Mouse (Mus musculus) midbrain, embryonic 12.5 days (tissue): ENCODE measurements around the gene Ndufs8. TPM values are rescaled to one million over a fixed set of nuclear protein-coding genes. Genes with fewer than 3 reads are reported as not detected.

Experiments used
- ATAC-seq: fragments of 200-750 bp; cut with Nextera tagmentation; 2 replicates; pipeline ENCODE4 v1.8.0; 2017; ENCODE audit warnings: low read depth, moderate TSS enrichment, moderate library complexity; ENCODE audit not compliant: low FRiP score
- H3K27ac ChIP-seq: fragments of 300-500 bp; sonication (generic); replicated peaks from 2 replicates; pipeline ENCODE4 v1.5.1; 2016; ENCODE audit warnings: mild to moderate bottlenecking
- H3K27me3 ChIP-seq: fragments of 300-500 bp; sonication (generic); 2 replicates; pipeline ENCODE4 v1.6.1; 2016; ENCODE audit warnings: mild to moderate bottlenecking
- H3K36me3 ChIP-seq: fragments of 300-500 bp; sonication (generic); 2 replicates; pipeline ENCODE4 v1.6.1; 2016
- H3K4me1 ChIP-seq: fragments of 300-500 bp; sonication (generic); 2 replicates; pipeline ENCODE4 v1.6.1; 2016
- H3K4me2 ChIP-seq: fragments of 300-500 bp; sonication (generic); replicated peaks from 2 replicates; pipeline ENCODE4 v1.6.1; 2016; ENCODE audit warnings: mild to moderate bottlenecking, moderate library complexity
- H3K4me3 ChIP-seq: fragments of 300-500 bp; sonication (generic); 2 replicates; pipeline ENCODE4 v1.5.1; 2016; ENCODE audit warnings: mild to moderate bottlenecking
- H3K9ac ChIP-seq: fragments of 300-500 bp; sonication (generic); replicated peaks from 2 replicates; pipeline ENCODE4 v1.6.1; 2016; ENCODE audit warnings: mild to moderate bottlenecking, moderate library complexity
- H3K9me3 ChIP-seq: fragments of 300-500 bp; sonication (generic); 2 replicates; pipeline ENCODE4 v1.6.1; 2016; ENCODE audit warnings: mild to moderate bottlenecking
- WGBS: fragments of 180-500 bp; shearing (Covaris S2); methylation state at CpG from one replicate; pipeline ENCODE4 v1.1.7; 2016; 5-methylcytosine and 5-hydroxymethylcytosine counted together
- polyA plus RNA-seq: library from polyadenylated mRNA; unstranded; fragments of >200 nt; fragmentation: Nextera tagmentation; extraction: Ambion mirVana; gene quantifications from 2 replicates; pipeline ENCODE4 v1.2.1, GENCODE M21; 2016

Gene Ndufs8
- polyA plus RNA-seq, 1 experiment from 2014 or later = 210 TPM

DNA sequence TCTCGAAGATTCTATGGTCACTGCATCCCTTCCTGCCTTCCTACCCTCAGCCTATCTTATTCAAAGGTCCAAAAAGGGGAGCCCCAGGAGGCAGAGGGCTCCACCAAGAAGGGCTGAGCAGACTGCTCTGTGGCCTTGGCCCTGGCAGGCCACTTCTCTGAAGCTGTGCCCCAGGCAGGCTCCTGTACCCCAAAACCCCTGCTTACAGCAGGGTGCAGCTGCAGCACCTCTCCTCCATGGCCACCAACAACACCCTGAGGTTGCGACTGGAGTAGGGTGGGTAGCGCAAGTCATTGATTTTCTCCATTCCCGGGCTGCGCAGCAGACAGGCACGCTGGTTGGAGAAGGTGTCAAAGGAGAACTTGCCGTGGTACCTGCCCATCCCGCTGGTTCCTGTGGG is 1.1 kb upstream of the Ndufs8 start:
- peaks cover 17% of the 10 kb centered on the region for H3K4me1 ChIP-seq
- H3K27ac ChIP-seq = no peak overlapping the region
- peak overlapping the region; percentile 72 for H3K4me3 ChIP-seq
- peaks cover 26% of the 10 kb centered on the region for H3K36me3 ChIP-seq
- H3K4me2 ChIP-seq = peak overlapping the region; percentile 74
- no peak for ATAC-seq
- no peaks in the 10 kb centered on the region for H3K27me3 ChIP-seq
- 90% methylated on average over 8 of the region's 8 CpGs for WGBS
- peak overlapping the region; percentile 61; the same call in 1 of the 2 replicates for H3K9ac ChIP-seq
- H3K9me3 ChIP-seq = no peaks in the 10 kb centered on the region

DNA sequence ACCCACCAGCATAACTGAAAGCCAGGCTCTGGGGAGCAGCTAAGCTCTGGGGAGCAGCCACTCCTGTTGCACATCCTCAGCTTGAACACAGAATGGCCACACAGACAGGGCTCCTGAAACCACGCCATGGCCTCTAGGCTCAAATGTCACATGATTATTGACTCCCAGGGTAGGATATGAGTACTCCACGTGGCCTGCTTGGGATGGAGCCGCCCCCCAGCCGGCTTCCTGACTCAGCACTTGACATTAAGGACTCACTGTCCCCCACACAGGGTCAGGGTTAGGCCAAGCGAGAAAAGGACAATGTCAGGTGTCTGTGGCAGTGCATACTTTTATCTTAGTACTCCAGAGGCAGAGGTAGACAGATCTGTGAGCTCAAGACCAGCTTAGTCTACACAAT is 2.4 kb downstream of the Ndufs8 start:
- no peak for ATAC-seq
- Histone ChIP-seq H3K4me2 (no peak overlapping the region), H3K9ac (no peak overlapping the region), H3K27ac (no peak overlapping the region), H3K9me3 (no peaks in the 10 kb centered on the region), H3K4me1 (peaks cover 32% of the 10 kb centered on the region), H3K36me3 (peaks cover 33% of the 10 kb centered on the region), H3K4me3 (no peak overlapping the region), H3K27me3 (peaks cover 19% of the 10 kb centered on the region)
- 87% methylated on average over 5 of the region's 5 CpGs for WGBS

DNA sequence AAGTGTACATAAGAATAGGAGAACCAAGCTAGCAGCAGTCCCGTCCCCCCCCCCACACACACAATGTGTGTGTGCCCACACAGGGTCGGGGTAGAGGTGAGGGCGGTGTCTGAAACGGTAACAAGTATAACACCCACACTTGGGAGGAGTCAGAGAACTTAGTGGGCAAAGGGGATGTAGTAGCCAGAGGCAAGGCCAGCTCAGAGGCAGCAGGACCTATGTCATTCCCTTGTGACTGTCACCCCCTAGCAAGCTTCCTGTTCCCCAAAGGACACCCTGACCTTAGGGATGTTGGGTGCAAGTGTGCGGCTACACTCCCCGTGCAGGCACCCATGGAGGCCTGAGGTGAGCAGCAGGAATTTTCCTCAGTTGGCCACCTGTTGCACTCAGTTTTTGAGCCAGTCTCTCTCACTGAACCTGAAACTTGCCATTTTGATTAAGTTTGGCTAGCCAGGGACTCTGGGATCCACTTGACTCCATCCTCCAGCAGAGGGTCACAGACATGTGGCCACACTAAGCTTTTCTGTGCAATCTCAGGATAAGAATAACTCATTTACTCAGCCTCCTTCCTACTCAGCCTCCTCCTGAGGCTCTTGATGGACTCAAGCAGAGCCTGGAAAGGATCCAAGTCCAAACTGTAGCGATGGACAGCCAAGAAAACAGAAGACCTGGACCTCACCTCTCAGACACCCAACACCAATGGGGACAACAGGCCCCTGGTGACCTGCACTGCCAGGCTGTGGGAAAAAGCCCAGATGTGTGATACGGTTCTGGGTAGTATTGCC is 4.5 kb downstream of the Ndufs8 start:
- Histone ChIP-seq H3K4me3 (no peak overlapping the region), H3K27ac (no peak overlapping the region), H3K36me3 (peaks cover 33% of the 10 kb centered on the region), H3K4me2 (no peak overlapping the region), H3K9ac (no peak overlapping the region), H3K27me3 (peaks cover 19% of the 10 kb centered on the region), H3K9me3 (no peaks in the 10 kb centered on the region), H3K4me1 (peaks cover 27% of the 10 kb centered on the region)
- WGBS = 85% methylated on average over 8 of the region's 8 CpGs
- no peak for ATAC-seq

DNA sequence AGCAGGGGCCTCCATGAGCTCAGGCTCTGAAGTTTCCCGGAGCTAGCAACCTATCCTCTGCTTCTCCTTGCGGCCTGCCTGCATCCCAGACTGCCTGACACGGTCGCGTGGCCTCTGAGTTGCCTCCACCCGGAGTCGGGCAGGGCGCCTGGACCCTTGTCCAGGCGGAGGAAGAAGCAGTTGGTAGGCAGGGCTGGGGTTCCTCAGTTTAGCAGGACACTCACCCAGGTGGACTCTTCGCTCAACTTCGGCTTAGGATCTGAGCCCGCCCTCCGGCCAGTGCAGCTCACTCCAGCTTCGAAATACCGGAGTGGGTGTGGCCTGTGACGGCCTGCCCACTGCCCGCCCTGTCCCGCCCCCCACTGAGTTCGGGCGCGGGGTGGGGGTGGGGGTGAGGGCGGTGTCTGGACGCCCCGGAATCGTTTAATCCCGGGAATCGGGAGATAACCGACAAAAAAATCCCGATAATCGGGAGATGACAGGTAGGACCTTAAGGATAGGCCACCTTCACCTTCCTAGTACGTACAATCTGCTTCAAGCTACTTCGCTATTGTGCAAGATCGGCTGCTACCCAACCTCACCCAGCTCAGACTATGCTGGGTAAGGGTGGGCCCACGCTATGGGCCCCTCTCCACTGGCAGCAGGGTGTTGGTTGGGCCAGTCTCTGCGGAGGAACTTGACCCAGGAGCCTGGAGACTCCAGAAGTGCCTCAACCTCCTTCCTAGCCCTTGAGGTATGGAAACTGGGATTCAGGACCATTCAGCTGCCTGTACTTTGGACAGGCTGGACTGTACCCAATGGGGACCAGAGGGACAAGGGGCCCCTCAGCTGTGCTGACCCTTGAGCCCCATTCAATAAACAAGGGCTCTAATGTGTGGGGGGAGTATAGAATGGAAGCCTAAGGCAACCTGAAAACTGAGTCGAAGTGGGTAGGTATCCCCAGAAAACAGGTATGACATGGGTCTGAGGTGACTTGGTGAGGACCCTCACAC is 5.5 kb downstream of the Ndufs8 start, which contains the start of gene Tcirg1:
Gene Tcirg1, minus strand, starts transcription at position 339 of the 992 bp plus-strand sequence.
- Histone ChIP-seq H3K4me1 (peaks cover 25% of the 10 kb centered on the region), H3K4me3 (peak within 1 kb of the TSS; percentile 45), H3K9me3 (no peaks in the 10 kb centered on the region), H3K36me3 (peaks cover 33% of the 10 kb centered on the region), H3K4me2 (peak within 1 kb of the TSS; percentile 67), H3K9ac (peak within 1 kb of the TSS; percentile 52), H3K27me3 (peaks cover 19% of the 10 kb centered on the region), H3K27ac (no peak within 1 kb of the TSS)
- 7% methylated on average over 36 of the region's 36 CpGs for WGBS
- peak; percentile 55; the same call in 1 of the 2 replicates for ATAC-seq

DNA sequence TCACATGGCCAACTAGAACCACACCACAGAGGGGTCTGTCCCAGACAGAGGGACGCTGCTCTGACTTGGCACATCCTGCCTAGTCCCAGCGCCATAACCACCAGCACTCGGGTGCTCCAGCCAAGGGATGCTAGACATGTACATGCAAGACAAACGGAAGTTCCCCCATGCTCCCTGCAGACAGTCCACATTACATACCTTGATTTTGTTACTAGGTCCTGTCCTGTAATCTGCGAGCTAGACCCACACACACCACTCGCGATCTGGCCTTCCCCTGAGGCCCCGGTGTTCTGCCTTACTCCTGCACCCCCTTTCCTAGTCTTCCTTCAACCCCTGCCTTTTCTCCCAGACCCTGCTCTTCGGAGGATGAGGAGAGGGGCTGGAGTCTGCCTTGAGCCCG is 6.2 kb downstream of the Ndufs8 start:
- Histone ChIP-seq H3K4me1 (peaks cover 18% of the 10 kb centered on the region), H3K9ac (peak overlapping the region; percentile 52; the same call in 1 of the 2 replicates), H3K4me2 (peak overlapping the region; percentile 67), H3K27me3 (peaks cover 19% of the 10 kb centered on the region), H3K4me3 (peak overlapping the region; percentile 45), H3K27ac (no peak overlapping the region), H3K36me3 (peaks cover 31% of the 10 kb centered on the region), H3K9me3 (no peaks in the 10 kb centered on the region)
- ATAC-seq = no peak
- WGBS = 43% methylated on average over 10 of the region's 10 CpGs

DNA sequence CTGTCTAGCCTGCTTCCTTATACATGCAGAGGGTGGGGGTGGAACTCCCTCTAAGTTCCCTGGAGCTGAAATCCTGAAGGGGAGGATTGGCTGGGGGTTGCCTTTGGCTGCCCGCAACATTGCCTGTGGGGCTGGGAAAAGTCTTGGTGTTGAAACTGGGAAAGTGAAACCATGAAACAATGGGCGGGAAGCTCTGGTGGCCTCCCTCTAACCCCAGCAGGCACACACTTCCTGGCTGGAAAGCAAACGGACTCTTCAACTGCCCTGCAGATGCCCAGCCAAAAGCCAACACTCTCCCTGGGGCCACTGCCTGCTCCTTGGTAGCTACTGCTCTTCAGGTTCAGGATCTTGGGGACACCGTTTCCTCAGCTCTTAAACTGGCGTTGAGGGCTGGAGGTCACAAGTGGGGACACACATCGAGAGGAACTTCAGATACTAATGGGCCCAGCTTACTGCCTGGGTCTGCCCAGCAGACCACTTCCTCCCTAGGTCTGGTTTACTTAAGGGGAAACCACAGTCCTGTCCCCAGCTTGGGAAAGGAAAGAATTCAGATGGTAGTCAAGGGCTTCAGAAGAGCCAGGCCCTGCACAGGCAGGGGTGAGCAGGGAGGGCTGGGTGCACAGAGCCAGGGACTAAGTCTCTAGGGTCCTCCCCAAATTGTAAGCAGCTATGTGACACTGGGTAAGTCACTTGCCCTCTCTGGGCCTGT is 7.2 kb downstream of the Ndufs8 start:
- WGBS = 50% methylated on average over 6 of the region's 6 CpGs
- H3K36me3 ChIP-seq = peaks cover 24% of the 10 kb centered on the region
- H3K4me3 ChIP-seq = no peak overlapping the region
- ATAC-seq = no peak
- no peak overlapping the region for H3K27ac ChIP-seq
- H3K27me3 ChIP-seq = peaks cover 19% of the 10 kb centered on the region
- H3K9ac ChIP-seq = no peak overlapping the region
- H3K4me2 ChIP-seq = no peak overlapping the region; the same call in 1 of the 2 replicates
- no peaks in the 10 kb centered on the region for H3K9me3 ChIP-seq
- H3K4me1 ChIP-seq = peaks cover 18% of the 10 kb centered on the region

DNA sequence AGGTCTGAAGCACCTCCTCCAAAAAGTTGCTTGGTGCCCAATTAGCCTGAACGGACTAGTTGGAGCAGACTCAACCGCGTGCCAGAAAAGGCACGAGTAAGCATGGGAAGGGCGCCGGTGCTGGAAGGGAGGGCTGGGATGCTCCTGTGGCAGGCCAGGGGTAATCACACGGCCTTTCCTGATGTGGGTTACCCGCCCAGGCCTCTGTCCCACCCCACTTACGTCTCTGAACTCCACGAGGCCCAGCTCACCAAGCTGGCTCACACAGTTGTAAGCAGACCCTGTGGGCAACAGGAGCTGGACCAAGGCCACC is 8.3 kb downstream of the Ndufs8 start:
- ATAC-seq = no peak
- H3K36me3 ChIP-seq = peaks cover 13% of the 10 kb centered on the region; the same call in 1 of the 2 replicates
- no peaks in the 10 kb centered on the region for H3K9me3 ChIP-seq
- H3K9ac ChIP-seq = no peak overlapping the region
- 69% methylated on average over 10 of the region's 10 CpGs for WGBS
- H3K4me2 ChIP-seq = no peak overlapping the region
- no peak overlapping the region for H3K4me3 ChIP-seq
- H3K27ac ChIP-seq = no peak overlapping the region
- peaks cover 19% of the 10 kb centered on the region for H3K27me3 ChIP-seq
- H3K4me1 ChIP-seq = peaks cover 18% of the 10 kb centered on the region

DNA sequence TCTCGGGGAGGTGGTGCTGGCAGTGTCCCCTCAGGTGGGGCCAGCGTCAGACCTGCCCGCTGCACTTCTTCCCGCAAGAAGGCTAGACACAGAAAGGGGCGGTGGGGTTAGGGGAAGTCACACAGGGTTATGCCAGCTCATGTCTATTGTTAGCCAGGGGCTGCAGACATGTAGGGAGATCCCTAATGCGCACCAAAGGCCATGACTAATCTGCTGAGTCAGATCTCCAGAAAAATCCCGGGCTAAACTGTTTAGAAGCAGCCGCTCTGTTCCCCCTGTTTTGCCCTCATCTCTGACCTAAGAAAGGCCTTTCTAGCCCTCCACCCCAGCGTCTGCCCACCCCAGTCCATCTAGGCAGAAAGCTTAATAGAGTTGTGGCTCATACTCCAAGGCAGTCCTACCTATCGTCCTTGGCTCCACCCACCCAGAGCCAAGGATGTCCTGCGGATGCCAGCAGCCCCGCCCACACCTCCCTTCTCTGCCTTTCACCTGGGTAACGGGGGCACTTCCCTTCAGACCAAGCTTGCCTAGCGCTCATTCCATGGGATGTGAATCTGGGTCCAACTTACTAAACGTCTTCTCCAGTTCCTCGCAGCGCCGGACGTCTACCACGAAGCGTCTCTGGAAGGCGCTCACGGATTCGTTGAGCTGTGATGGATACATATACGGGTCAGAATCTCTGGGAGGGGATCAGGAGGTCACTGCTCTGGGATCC is 8.8 kb downstream of the Ndufs8 start:
- no peaks in the 10 kb centered on the region for H3K9me3 ChIP-seq
- WGBS = 53% methylated on average over 25 of the region's 25 CpGs
- no peak overlapping the region for H3K4me3 ChIP-seq
- H3K27me3 ChIP-seq = peaks cover 19% of the 10 kb centered on the region
- H3K4me2 ChIP-seq = no peak overlapping the region
- no peak overlapping the region for H3K27ac ChIP-seq
- H3K4me1 ChIP-seq = peaks cover 18% of the 10 kb centered on the region
- H3K9ac ChIP-seq = no peak overlapping the region
- H3K36me3 ChIP-seq = peaks cover 8% of the 10 kb centered on the region; the same call in 1 of the 2 replicates
- ATAC-seq = no peak

DNA sequence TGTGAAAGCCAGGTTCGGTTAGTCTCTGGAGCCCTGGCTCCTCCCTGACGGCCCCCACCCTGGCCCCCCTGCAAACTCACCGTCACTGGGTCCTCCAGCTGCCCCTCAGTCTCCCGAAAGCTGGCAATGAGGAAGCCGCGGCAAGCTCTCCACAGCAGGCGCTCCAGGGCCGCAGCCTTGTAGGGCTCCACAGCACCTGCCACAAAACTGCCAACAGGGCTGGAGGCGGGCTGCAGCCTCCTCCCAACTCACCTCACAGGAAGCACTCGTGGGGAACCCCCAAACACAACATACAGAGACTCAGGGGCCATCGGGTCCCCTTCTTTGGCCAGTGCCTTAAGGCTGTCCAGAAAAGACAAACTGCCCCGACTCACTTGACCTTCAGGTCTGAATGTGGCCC is 9.6 kb downstream of the Ndufs8 start:
- Histone ChIP-seq H3K36me3 (no peaks in the 10 kb centered on the region), H3K4me1 (peaks cover 18% of the 10 kb centered on the region), H3K27ac (no peak overlapping the region), H3K9ac (no peak overlapping the region), H3K4me3 (no peak overlapping the region), H3K4me2 (no peak overlapping the region), H3K9me3 (no peaks in the 10 kb centered on the region), H3K27me3 (peaks cover 19% of the 10 kb centered on the region)
- WGBS = 72% methylated on average over 12 of the region's 12 CpGs
- no peak for ATAC-seq

DNA sequence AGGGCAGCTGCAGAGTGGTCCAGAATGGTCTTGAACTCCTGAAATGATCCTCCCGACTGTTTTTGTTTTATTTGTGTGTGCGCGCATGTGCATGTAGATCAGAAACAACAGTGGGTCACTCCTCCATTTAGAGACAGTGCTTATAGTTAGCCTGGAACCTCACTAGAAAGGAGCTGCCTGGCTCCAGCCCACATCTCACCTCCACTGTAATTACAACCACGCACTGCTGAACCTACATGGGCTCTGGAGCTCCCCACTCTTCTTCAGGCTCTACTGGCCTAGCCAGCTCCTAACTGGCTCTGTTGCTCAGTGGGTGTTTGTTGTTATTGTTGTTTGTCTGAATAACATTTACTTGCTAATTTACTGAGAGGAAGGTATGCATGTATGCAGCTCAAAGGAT is 13.0 kb downstream of the Ndufs8 start:
- no peak overlapping the region for H3K4me2 ChIP-seq
- ATAC-seq = no peak
- H3K27me3 ChIP-seq = no peaks in the 10 kb centered on the region
- no peak overlapping the region for H3K4me3 ChIP-seq
- H3K27ac ChIP-seq = no peak overlapping the region
- peaks cover 11% of the 10 kb centered on the region for H3K4me1 ChIP-seq
- H3K36me3 ChIP-seq = peaks cover 28% of the 10 kb centered on the region
- no peaks in the 10 kb centered on the region for H3K9me3 ChIP-seq
- WGBS = 95% methylated on average over 4 of the region's 4 CpGs
- H3K9ac ChIP-seq = no peak overlapping the region

DNA sequence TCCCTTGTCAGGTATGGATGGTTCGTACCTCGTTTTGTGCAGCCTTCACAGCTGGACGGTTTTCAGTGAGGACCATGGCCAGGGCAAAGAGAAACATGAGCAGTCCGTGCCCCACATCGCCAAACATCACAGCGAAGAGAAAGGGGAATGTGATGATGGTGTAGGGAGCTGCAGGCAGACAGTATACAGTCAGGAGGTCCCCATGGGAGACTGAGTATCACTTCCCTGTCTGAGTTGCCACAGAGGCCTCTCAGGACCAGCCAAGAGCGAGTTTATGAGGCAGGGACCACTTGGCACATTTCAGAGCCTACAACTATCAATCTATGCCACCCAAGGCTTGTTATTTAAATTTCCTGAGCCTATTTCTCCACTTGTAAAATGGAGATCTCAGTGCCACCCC is 13.6 kb downstream of the Ndufs8 start:
- Histone ChIP-seq H3K27ac (no peak overlapping the region), H3K36me3 (peaks cover 34% of the 10 kb centered on the region), H3K4me3 (no peak overlapping the region), H3K9ac (no peak overlapping the region), H3K9me3 (no peaks in the 10 kb centered on the region), H3K4me2 (no peak overlapping the region), H3K27me3 (no peaks in the 10 kb centered on the region), H3K4me1 (peaks cover 11% of the 10 kb centered on the region)
- no peak for ATAC-seq
- 80% methylated on average over 7 of the region's 7 CpGs for WGBS
